Mouse (Mus musculus) cerebellum, adult 8-10 months (tissue): ENCODE measurements around the gene Ralgps1.
"Not testable (repeated sequence)": the region's sequence is repeated elsewhere in the genome, so short reads cannot be mapped to it uniquely, and the experiment has no call there.

Experiments
- DNase-seq: peaks from one replicate; pipeline ENCODE4 v3.0.0; 2022

Gene Ralgps1

GRCm38 (mm10) chr2:33360564-33360963 is 10.7 kb downstream of the Ralgps1 start:
- no peak for DNase-seq

- DNase-seq, result no peak
Measured at GRCm38 (mm10) chr2:33359184-33359583, 12.1 kb downstream of the Ralgps1 start.

GRCm38 (mm10) chr2:33357250-33357838 is 13.9 kb downstream of the Ralgps1 start:
- DNase-seq, result peak; percentile 16

- peak; percentile 81 for DNase-seq
Measured at GRCm38 (mm10) chr2:33355558-33355957, 15.7 kb downstream of the Ralgps1 start.

GRCm38 (mm10) chr2:33353432-33353831 is 17.9 kb downstream of the Ralgps1 start:
- no peak for DNase-seq

GRCm38 (mm10) chr2:33351449-33351848 is 19.8 kb downstream of the Ralgps1 start:
- no peak for DNase-seq

GRCm38 (mm10) chr2:33350921-33351320 is 20.4 kb downstream of the Ralgps1 start:
- DNase-seq, result no peak

GRCm38 (mm10) chr2:33349581-33349980 is 21.7 kb downstream of the Ralgps1 start:
- DNase-seq, result peak; percentile 57

GRCm38 (mm10) chr2:33349081-33349480 is 22.2 kb downstream of the Ralgps1 start:
- DNase-seq, result peak; percentile 86

GRCm38 (mm10) chr2:33348260-33348659 is 23.0 kb downstream of the Ralgps1 start:
- DNase-seq, result no peak

- peak; percentile 46 for DNase-seq
Measured at GRCm38 (mm10) chr2:33347607-33348006, 23.7 kb downstream of the Ralgps1 start.

- DNase-seq, result no peak
Measured at GRCm38 (mm10) chr2:33346749-33347148, 24.5 kb downstream of the Ralgps1 start.

- no peak for DNase-seq
Measured at GRCm38 (mm10) chr2:33345956-33346355, 25.3 kb downstream of the Ralgps1 start.

GRCm38 (mm10) chr2:33345475-33345874 is 25.8 kb downstream of the Ralgps1 start:
- DNase-seq, result no peak

GRCm38 (mm10) chr2:33343413-33343812 is 27.9 kb downstream of the Ralgps1 start:
- no peak for DNase-seq

GRCm38 (mm10) chr2:33342148-33342547 is 29.1 kb downstream of the Ralgps1 start:
- no peak for DNase-seq

GRCm38 (mm10) chr2:33335789-33336188 is 35.5 kb downstream of the Ralgps1 start:
- DNase-seq, result no peak

- DNase-seq, result no peak
Measured at GRCm38 (mm10) chr2:33329622-33330021, 41.7 kb downstream of the Ralgps1 start.

- no peak for DNase-seq
Measured at GRCm38 (mm10) chr2:33328941-33329340, 42.3 kb downstream of the Ralgps1 start.

- no peak for DNase-seq
Measured at GRCm38 (mm10) chr2:33325359-33325758, 45.9 kb downstream of the Ralgps1 start.

GRCm38 (mm10) chr2:33323799-33324595 is 47.3 kb downstream of the Ralgps1 start:
- no peak for DNase-seq

GRCm38 (mm10) chr2:33323043-33323625 is 48.2 kb downstream of the Ralgps1 start:
- not testable (repeated sequence) for DNase-seq

- DNase-seq, result no peak
Measured at GRCm38 (mm10) chr2:33321641-33322040, 49.6 kb downstream of the Ralgps1 start.

GRCm38 (mm10) chr2:33321031-33321430 is 50.3 kb downstream of the Ralgps1 start:
- no peak for DNase-seq
